Mouse (Mus musculus) liver, embryonic 16.5 days (tissue): ENCODE results near the gene Disp1. TPM values are rescaled to one million over a fixed set of nuclear protein-coding genes. Genes with fewer than 3 reads are reported as not detected.

ENCODE experiments used
- ATAC-seq: fragments of 200-750 bp; cut with Nextera tagmentation; 2 replicates; pipeline ENCODE4 v1.8.0; 2017; ENCODE audit warnings: low read depth, mild to moderate bottlenecking, moderate number of reproducible peaks, moderate library complexity
- H3K27ac ChIP-seq: fragments of 300-500 bp; sonication (generic); 2 replicates; pipeline ENCODE4 v1.5.1; 2014; ENCODE audit warnings: mild to moderate bottlenecking, low read length
- H3K27me3 ChIP-seq: fragments of 300-500 bp; sonication (generic); 2 replicates; pipeline ENCODE4 v1.6.1; 2014; ENCODE audit warnings: low read depth, low read length, mixed read lengths; ENCODE audit not compliant: control insufficient read depth, insufficient read depth
- H3K36me3 ChIP-seq: fragments of 300-500 bp; sonication (generic); 2 replicates; pipeline ENCODE4 v1.6.1; 2014; ENCODE audit warnings: mild to moderate bottlenecking; ENCODE audit not compliant: control insufficient read depth, insufficient read depth
- H3K4me1 ChIP-seq: fragments of 300-500 bp; sonication (generic); 2 replicates; pipeline ENCODE4 v1.6.1; 2014; ENCODE audit warnings: low read depth, low read length, mixed read lengths; ENCODE audit not compliant: control insufficient read depth
- H3K4me2 ChIP-seq: fragments of 300-500 bp; sonication (generic); 2 replicates; pipeline ENCODE4 v1.6.1; 2014; ENCODE audit warnings: low read depth, low read length, mixed read lengths
- H3K4me3 ChIP-seq: fragments of 300-500 bp; sonication (generic); 2 replicates; pipeline ENCODE4 v1.5.1; 2014; ENCODE audit warnings: low read depth, mild to moderate bottlenecking, low read length
- H3K9ac ChIP-seq: fragments of 300-500 bp; sonication (generic); 2 replicates; pipeline ENCODE4 v1.6.1; 2014; ENCODE audit warnings: low read depth, low read length
- H3K9me3 ChIP-seq: fragments of 300-500 bp; sonication (generic); replicated peaks from 2 replicates; pipeline ENCODE4 v1.6.1; 2016; ENCODE audit warnings: low read length; ENCODE audit not compliant: control insufficient read depth
- WGBS: fragments of 180-500 bp; shearing (Covaris S2); extraction: QIAGEN DNeasy Blood & Tissue Kit; methylation state at CpG from one replicate; pipeline ENCODE4 v1.1.7; 2014; ENCODE audit not compliant: insufficient replicate concordance; 5-methylcytosine and 5-hydroxymethylcytosine counted together
- polyA plus RNA-seq: library from polyadenylated mRNA; unstranded; fragments of >200 nt; fragmentation: Nextera tagmentation; extraction: Ambion mirVana; gene quantifications from 2 replicates; pipeline ENCODE4 v1.2.1, GENCODE M21; 2015

Gene Disp1
- polyA plus RNA-seq, 1 experiment from 2014 or later, result 3.3 TPM

DNA sequence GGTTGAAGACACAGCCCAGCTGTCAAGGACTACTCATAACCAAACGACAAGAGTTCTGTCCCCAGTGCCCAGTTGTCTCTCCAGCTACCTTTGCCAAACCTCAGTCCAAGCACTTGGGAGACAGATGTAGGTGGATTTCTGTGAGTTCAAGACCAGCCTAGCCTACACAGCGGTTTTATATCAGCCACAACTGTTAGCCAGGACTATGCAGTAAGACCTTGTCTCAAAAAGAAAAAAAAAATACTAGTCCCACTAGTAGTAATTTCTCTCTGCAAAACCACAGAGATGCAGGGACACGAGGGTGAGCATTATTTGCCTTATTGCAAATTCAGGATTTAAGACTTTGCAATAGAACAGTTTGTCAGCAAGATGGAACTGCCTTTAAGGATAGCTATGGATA, 120.0 kb downstream of the Disp1 start:
- Histone ChIP-seq H3K9ac (no peak overlapping the region), H3K27me3 (no peaks in the 10 kb centered on the region), H3K36me3 (no peaks in the 10 kb centered on the region), H3K9me3 (no peaks in the 10 kb centered on the region), H3K4me1 (no peaks in the 10 kb centered on the region), H3K27ac (no peak overlapping the region), H3K4me3 (no peak overlapping the region), H3K4me2 (no peak overlapping the region)
- 45% methylated on average over 3 of the region's 3 CpGs for WGBS
- no peak for ATAC-seq

DNA sequence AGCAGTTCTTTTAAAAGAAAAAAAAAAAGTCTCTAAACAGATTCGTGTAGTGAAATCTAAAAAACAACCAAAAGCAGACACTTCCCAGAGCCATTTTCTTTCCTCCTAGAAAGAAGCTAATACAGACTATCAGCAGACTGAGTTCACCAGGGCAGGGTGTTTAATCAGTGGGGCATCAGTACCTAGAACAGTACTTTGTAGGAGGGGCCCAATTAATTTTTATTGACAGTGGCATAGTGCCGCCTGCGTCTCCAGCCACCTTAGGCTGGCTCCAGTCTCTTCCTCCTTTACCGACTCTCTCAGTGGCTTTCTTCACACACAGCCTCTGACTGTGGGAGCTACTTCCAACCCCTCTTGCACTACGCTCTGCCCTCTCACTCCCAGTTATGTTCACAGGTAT, 121.1 kb downstream of the Disp1 start:
- Histone ChIP-seq H3K9me3 (no peaks in the 10 kb centered on the region), H3K27me3 (no peaks in the 10 kb centered on the region), H3K4me1 (no peaks in the 10 kb centered on the region), H3K4me3 (no peak overlapping the region), H3K9ac (no peak overlapping the region), H3K4me2 (no peak overlapping the region), H3K36me3 (no peaks in the 10 kb centered on the region), H3K27ac (no peak overlapping the region)
- WGBS, result 69% methylated on average over 5 of the region's 5 CpGs
- no peak for ATAC-seq

DNA sequence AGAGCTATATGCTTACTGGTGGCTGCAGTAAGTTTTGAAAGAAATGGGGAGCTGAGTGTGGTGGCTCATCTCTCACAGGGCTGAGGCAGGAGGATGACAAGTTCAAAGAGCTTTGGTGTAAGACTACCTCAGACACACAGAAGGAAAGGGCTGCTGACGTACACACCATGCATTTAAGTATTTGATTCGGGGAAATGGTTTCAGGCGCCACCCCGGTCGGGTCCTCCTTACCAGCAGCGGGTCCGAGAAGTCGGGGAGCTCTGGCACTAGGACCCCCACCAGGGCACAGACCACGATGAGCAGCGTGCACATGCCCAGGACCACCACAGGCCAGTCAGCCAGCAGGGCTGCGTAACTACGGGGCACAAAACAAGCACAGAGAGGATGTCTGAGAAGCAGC, 121.6 kb downstream of the Disp1 start:
- WGBS, result 80% methylated on average over 12 of the region's 12 CpGs
- no peak for ATAC-seq
- Histone ChIP-seq H3K27ac (no peak overlapping the region), H3K9ac (no peak overlapping the region), H3K9me3 (no peaks in the 10 kb centered on the region), H3K4me1 (no peaks in the 10 kb centered on the region), H3K4me2 (no peak overlapping the region), H3K27me3 (no peaks in the 10 kb centered on the region), H3K36me3 (no peaks in the 10 kb centered on the region), H3K4me3 (no peak overlapping the region)

DNA sequence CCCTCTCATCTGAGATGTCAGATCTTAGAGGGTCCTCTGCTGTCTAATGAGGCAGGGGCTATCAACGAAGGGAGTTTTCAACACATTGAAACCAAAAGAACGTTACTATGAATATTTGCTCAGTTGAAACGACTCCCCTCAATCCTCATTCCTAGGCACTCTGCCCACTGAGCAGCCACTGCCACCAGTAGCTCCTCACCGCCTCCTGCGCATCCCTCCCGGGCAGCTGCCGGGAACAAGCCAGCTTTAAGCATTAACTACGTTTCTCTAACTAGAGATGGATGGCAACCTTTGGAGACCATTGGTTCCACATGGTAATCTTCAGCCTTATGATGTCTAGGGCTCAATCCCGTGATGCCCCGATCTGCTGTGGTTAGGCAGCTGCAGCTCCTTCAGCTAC, 123.7 kb downstream of the Disp1 start:
- WGBS, result 71% methylated on average over 10 of the region's 10 CpGs
- no peak overlapping the region for H3K9ac ChIP-seq
- ATAC-seq, result no peak
- H3K4me3 ChIP-seq, result no peak overlapping the region
- no peaks in the 10 kb centered on the region for H3K4me1 ChIP-seq
- H3K27ac ChIP-seq, result no peak overlapping the region
- H3K4me2 ChIP-seq, result no peak overlapping the region
- no peaks in the 10 kb centered on the region for H3K27me3 ChIP-seq
- no peaks in the 10 kb centered on the region for H3K9me3 ChIP-seq
- no peaks in the 10 kb centered on the region for H3K36me3 ChIP-seq

DNA sequence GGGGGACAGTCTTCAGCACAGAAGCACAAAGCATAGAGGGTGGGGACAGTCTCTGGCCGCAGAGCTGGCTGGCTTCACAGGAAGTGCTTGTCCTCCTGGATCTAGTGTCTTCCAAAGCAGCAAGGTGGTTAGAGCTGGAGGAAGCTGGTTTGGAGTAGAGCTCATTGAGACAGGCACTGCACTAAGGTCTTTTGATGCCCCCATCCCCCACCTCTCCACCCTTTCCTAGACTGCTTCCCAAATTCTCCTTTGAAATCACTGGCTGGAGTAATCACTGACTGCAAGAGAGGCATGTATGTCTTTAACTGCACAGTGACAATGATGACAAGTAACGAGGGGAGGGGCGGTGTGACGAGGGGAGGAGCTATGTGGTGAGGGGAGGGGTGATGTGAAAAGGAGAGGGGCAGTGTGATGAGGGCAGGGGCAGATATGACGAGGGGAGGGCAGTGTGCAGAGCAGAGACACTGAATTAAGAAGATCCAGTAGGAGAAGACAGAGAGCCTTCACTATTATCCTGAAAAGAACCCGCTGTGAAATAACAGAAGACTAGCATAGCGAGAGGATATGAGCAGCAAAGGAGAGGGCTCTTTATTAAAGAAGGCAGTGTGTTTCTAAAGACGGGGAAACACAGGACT, 125.8 kb downstream of the Disp1 start:
- no peak for ATAC-seq
- Histone ChIP-seq H3K27ac (no peak overlapping the region), H3K4me3 (no peak overlapping the region), H3K4me1 (no peaks in the 10 kb centered on the region), H3K9me3 (no peaks in the 10 kb centered on the region), H3K9ac (no peak overlapping the region), H3K27me3 (no peaks in the 10 kb centered on the region), H3K4me2 (no peak overlapping the region), H3K36me3 (no peaks in the 10 kb centered on the region)
- WGBS, result 75% methylated on average over 8 of the region's 8 CpGs

DNA sequence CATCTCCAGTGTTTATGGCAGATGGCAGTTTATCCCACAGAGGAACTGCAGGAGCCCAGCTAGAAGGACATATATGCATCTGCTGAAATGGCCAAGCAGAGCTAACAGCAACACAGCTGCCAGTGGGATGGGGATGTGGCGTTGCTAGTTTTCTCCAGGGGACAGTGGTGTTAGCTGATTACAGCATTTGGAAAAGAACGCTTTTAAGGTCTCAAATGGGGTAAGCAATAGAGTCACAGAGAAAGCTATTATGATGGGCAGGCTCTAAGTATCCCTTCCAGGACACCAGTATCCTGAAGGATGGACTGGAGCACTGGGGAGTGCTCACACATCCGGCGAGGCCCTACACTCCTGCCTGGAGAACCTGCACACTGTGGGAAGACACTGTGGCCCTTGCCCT, 129.0 kb downstream of the Disp1 start:
- no peaks in the 10 kb centered on the region for H3K27me3 ChIP-seq
- 80% methylated on average over 4 of the region's 4 CpGs for WGBS

DNA sequence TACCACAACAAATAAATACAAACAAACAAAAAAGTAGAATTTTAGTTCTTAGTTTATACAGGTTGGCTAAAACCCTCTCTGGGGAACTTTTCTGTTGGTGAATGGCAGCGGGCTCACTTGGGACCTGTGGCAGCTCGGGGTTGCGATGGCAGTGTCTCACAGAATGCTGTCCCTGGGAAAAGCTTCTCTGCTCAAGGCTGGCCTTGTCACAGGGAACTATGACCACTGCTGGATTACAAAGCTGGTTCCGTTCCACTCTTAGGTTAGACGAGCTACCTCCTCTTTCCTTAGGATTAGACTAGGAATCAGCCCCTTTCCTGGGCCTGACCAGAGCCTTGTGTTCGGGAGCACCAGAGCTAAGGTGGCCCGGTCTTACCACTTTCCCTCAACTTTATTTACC, 130.1 kb downstream of the Disp1 start:
- Histone ChIP-seq H3K36me3 (peaks cover 10% of the 10 kb centered on the region), H3K27ac (no peak overlapping the region), H3K4me2 (no peak overlapping the region), H3K4me3 (no peak overlapping the region), H3K27me3 (no peaks in the 10 kb centered on the region), H3K4me1 (no peaks in the 10 kb centered on the region), H3K9me3 (no peaks in the 10 kb centered on the region), H3K9ac (no peak overlapping the region)
- 75% methylated on average over 7 of the region's 7 CpGs for WGBS
- ATAC-seq, result no peak

More for the DNA sequence above, 129.0 kb downstream of the Disp1 start:
- Histone ChIP-seq H3K4me2 (no peak overlapping the region), H3K9ac (no peak overlapping the region), H3K9me3 (no peaks in the 10 kb centered on the region), H3K27ac (no peak overlapping the region), H3K4me1 (no peaks in the 10 kb centered on the region), H3K36me3 (peaks cover 10% of the 10 kb centered on the region), H3K4me3 (no peak overlapping the region)
- ATAC-seq, result no peak

DNA sequence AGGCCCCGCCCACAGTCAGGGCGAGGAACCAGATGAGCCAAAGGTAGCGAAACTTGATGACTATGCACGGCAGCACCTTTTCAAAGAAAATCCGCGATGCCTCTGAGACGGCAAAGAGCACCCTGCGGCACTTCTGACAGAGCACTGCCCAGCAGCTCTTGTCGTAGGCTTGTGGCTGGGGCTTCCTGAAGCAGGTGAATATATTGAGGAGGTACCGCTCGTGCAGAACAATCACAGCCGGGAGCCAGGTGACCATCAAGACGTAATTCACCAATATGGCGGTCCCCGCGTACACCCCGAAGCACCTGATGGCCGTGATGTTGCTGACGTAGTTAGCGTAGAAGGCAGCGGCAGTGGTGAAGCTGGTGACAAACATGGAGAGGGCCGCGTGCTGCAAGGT, 132.7 kb downstream of the Disp1 start:
- H3K4me2 ChIP-seq, result no peak overlapping the region
- no peaks in the 10 kb centered on the region for H3K9me3 ChIP-seq
- WGBS, result 88% methylated on average over 23 of the region's 23 CpGs
- ATAC-seq, result no peak
- no peaks in the 10 kb centered on the region for H3K4me1 ChIP-seq
- no peak overlapping the region for H3K4me3 ChIP-seq
- H3K36me3 ChIP-seq, result peaks cover 10% of the 10 kb centered on the region
- H3K9ac ChIP-seq, result no peak overlapping the region
- H3K27ac ChIP-seq, result no peak overlapping the region
- H3K27me3 ChIP-seq, result no peaks in the 10 kb centered on the region

DNA sequence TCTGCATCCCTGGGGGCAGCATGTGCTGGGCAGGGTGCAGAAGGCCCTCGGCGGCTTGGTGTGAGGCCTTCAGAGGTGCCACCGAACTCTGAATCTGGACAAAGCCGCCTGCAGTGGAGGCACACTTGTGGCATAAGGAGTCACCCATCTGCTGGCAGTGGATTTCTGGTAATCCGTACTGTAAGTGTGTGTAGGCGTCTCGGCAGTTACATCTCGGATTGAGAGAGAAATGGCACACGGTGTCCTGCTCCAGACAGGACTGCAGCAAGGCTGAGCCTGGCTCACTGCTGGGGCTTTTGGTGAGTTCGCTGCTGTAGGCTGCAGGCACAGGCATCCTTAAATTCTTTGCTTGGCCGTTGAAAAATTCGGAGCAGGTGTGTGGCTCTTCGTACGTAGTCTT, 134.5 kb downstream of the Disp1 start:
- Histone ChIP-seq H3K9me3 (no peaks in the 10 kb centered on the region), H3K4me1 (no peaks in the 10 kb centered on the region), H3K4me2 (no peak overlapping the region), H3K9ac (no peak overlapping the region), H3K4me3 (no peak overlapping the region), H3K36me3 (peaks cover 10% of the 10 kb centered on the region), H3K27me3 (no peaks in the 10 kb centered on the region), H3K27ac (no peak overlapping the region)
- ATAC-seq, result no peak
- WGBS, result 79% methylated on average over 14 of the region's 14 CpGs
